ENCODE assay signal across 26 mouse cellular contexts in genomic region chr8:3276009-3276408, GRCm38 (mm10). TPM values are rescaled to one million over a fixed set of nuclear protein-coding genes. Genes with fewer than 3 reads are reported as not detected.
A peak's percentile ranks its signal among the peaks of the same experiment; 100 is the strongest.
DNase-seq lines count a peak whose midpoint lies in the region; ATAC-seq lines count a peak whose summit lies in the region.
"Had no signal": no experiment of that assay in that cellular context is flagged by ENCODE, and none has a peak within 500 bp of the region (broad histone marks: within the 10 kb centered on the region; RNA-seq: fewer than 3 reads in every experiment).

No protein-coding gene starts in this region.

- H3K9me3 ChIP-seq in heart, embryonic 13.5 days: no peaks in the 10 kb centered on the region
- H3K9me3 ChIP-seq in heart, embryonic 11.5 days (replicated peaks; ENCODE audit: control insufficient read depth, low read length): no peaks in the 10 kb centered on the region
- no peaks in the 10 kb centered on the region for H3K9me3 ChIP-seq in forebrain, embryonic 16.5 days (ENCODE audit: control insufficient read depth, low read length)
- H3K9me3 ChIP-seq: forebrain, embryonic 13.5 days; hindbrain, embryonic 15.5 days; limb, embryonic 13.5 days had no signal

- 0 out of 2 replicates have a peak overlapping the region, but pooled peaks have one; percentile 3 for H3K4me2 ChIP-seq in heart, embryonic 13.5 days
- no peak overlapping the region for H3K4me2 ChIP-seq in heart, embryonic 11.5 days
- H3K4me2 ChIP-seq in forebrain, embryonic 16.5 days (ENCODE audit: low read length): no peak overlapping the region
- H3K4me2 ChIP-seq: forebrain, embryonic 13.5 days; limb, embryonic 13.5 days; lung, embryonic 14.5 days had no signal

- no peak for ATAC-seq in heart, embryonic 13.5 days (ENCODE audit: extremely low read depth, insufficient number of reproducible peaks, low FRiP score, low TSS enrichment)
- no peak for ATAC-seq in heart, embryonic 11.5 days (replicated peaks; ENCODE audit: insufficient number of reproducible peaks, low FRiP score, low TSS enrichment)
- ATAC-seq in forebrain, embryonic 16.5 days: no peak
- ATAC-seq: activated CD4-positive, CD25-positive, alpha-beta regulatory T cell, adult 4 months; forebrain, embryonic 13.5 days; inflammation-experienced regulatory T-cells, adult 6 months; midbrain, embryonic 16.5 days had no signal

- no peaks in the 10 kb centered on the region for H3K27me3 ChIP-seq in heart, embryonic 13.5 days (replicated peaks)
- no peaks in the 10 kb centered on the region for H3K27me3 ChIP-seq in heart, embryonic 11.5 days (ENCODE audit: control insufficient read depth, insufficient read depth, low read length)
- H3K27me3 ChIP-seq in forebrain, embryonic 16.5 days (replicated peaks; ENCODE audit: control insufficient read depth, insufficient read depth, low read length): no peaks in the 10 kb centered on the region
- H3K27me3 ChIP-seq: CH12.LX; forebrain, embryonic 13.5 days; hindbrain, embryonic 15.5 days; limb, embryonic 13.5 days had no signal

- peak; percentile 72 to 75 for DNase-seq in kidney, adult 8-10 months
- DNase-seq in kidney, postnatal 10 days: no peak
- DNase-seq in kidney, postnatal 14 days: peak; percentile 37
- DNase-seq: adrenal gland, adult 8-10 months; cerebellum, adult 11 months; cerebellum, adult 9-10 months; cerebellum, postnatal 36 days; gastrocnemius, postnatal 36 days; lung, embryonic 14.5 days; lung, postnatal 14 days; spleen, adult 18-20 months; thymus, postnatal 14 days had no signal

- H3K27ac ChIP-seq in heart, embryonic 13.5 days (replicated peaks): no peak overlapping the region
- no peak overlapping the region for H3K27ac ChIP-seq in heart, embryonic 11.5 days (ENCODE audit: low read depth, low read length)
- peak overlapping the region; percentile 3; the same call in 1 of the 2 replicates for H3K27ac ChIP-seq in brown adipose tissue, adult 24 weeks (replicated peaks; ENCODE audit: low read depth, low read length)
- H3K27ac ChIP-seq in forebrain, embryonic 16.5 days (ENCODE audit: low read length): no peak overlapping the region
- H3K27ac ChIP-seq: forebrain, embryonic 13.5 days; hindbrain, embryonic 10.5 days; hindbrain, embryonic 15.5 days; kidney, postnatal 0 days; limb, embryonic 13.5 days; liver, embryonic 14.5 days had no signal

- peaks cover 21% of the 10 kb centered on the region for H3K36me3 ChIP-seq in heart, embryonic 13.5 days
- H3K36me3 ChIP-seq in heart, embryonic 11.5 days (ENCODE audit: control insufficient read depth, insufficient read depth, low read length): no peaks in the 10 kb centered on the region
- no peaks in the 10 kb centered on the region for H3K36me3 ChIP-seq in forebrain, embryonic 16.5 days (ENCODE audit: control insufficient read depth, insufficient read depth)

- H3K9ac ChIP-seq in heart, embryonic 13.5 days: no peak overlapping the region
- H3K9ac ChIP-seq in heart, embryonic 11.5 days (ENCODE audit: low read depth, low read length): no peak overlapping the region
- H3K9ac ChIP-seq in forebrain, embryonic 16.5 days (replicated peaks; ENCODE audit: low read depth, low read length): no peak overlapping the region
- H3K9ac ChIP-seq: forebrain, embryonic 13.5 days; hindbrain, embryonic 15.5 days; limb, embryonic 13.5 days; liver, embryonic 14.5 days; lung, embryonic 14.5 days had no signal

- no peak overlapping the region for H3K4me3 ChIP-seq in heart, embryonic 13.5 days
- no peak overlapping the region for H3K4me3 ChIP-seq in heart, embryonic 11.5 days (ENCODE audit: low read depth, low read length)
- H3K4me3 ChIP-seq in brown adipose tissue, adult 24 weeks (ENCODE audit: insufficient read depth, low read depth, low read length): no peak overlapping the region
- no peak overlapping the region for H3K4me3 ChIP-seq in forebrain, embryonic 16.5 days (replicated peaks; ENCODE audit: low read length)
- H3K4me3 ChIP-seq: forebrain, embryonic 13.5 days; hindbrain, embryonic 10.5 days; hindbrain, embryonic 15.5 days; limb, embryonic 13.5 days had no signal

- H3K4me1 ChIP-seq in heart, embryonic 13.5 days: peaks cover 52% of the 10 kb centered on the region
- peaks cover 11% of the 10 kb centered on the region; the same call in 1 of the 2 replicates for H3K4me1 ChIP-seq in heart, embryonic 11.5 days (ENCODE audit: control insufficient read depth, insufficient read depth, low read length)
- H3K4me1 ChIP-seq in brown adipose tissue, adult 24 weeks (ENCODE audit: control insufficient read depth, insufficient read depth, insufficient read length, low read length): peaks cover 29% of the 10 kb centered on the region
- H3K4me1 ChIP-seq in forebrain, embryonic 16.5 days (replicated peaks; ENCODE audit: control insufficient read depth, insufficient read depth, low read length): peaks cover 30% of the 10 kb centered on the region

- WGBS in heart, embryonic 13.5 days: 92% methylated on average over 8 of the region's 8 CpGs
- 92% methylated on average over 8 of the region's 8 CpGs for WGBS in heart, embryonic 11.5 days (ENCODE audit: insufficient replicate concordance)
- WGBS in forebrain, embryonic 16.5 days: 95% methylated on average over 8 of the region's 8 CpGs

RNA-seq across cellular contexts. Expression of gene Insr, which starts 3.4 kb away (rescaled TPM):
- polyA plus RNA-seq in heart, embryonic 13.5 days (2015; fragmentation: Nextera tagmentation; extraction: Ambion mirVana): 47.7 and 52.0 TPM in 2 replicates
- 39.2 and 45.7 TPM in 2 replicates for polyA plus RNA-seq in heart, embryonic 11.5 days (2014; fragmentation: Nextera tagmentation; extraction: Ambion mirVana)
- 25.0 and 35.7 TPM in 2 replicates for polyA plus RNA-seq in brown adipose tissue, adult 24 weeks (2012; ENCODE audit: insufficient read depth, insufficient read length, missing spikeins)
- 53.4 and 66.7 TPM in 2 replicates for polyA plus RNA-seq in forebrain, embryonic 16.5 days (2015; fragmentation: Nextera tagmentation; extraction: Ambion mirVana)
